Mouse (Mus musculus) limb, embryonic 12.5 days (tissue): ENCODE results near the gene Kxd1. TPM values are rescaled to one million over a fixed set of nuclear protein-coding genes. Genes with fewer than 3 reads are reported as not detected.

Experiments
- ATAC-seq: fragments of 200-750 bp; cut with Nextera tagmentation; 2 replicates; pipeline ENCODE4 v1.8.0; 2017; ENCODE audit warnings: low read depth, moderate TSS enrichment; ENCODE audit not compliant: insufficient number of reproducible peaks, insufficient read depth, low FRiP score, low TSS enrichment
- H3K27ac ChIP-seq: fragments of 300-500 bp; sonication (generic); 2 replicates; pipeline ENCODE4 v1.5.1; 2016; ENCODE audit warnings: mild to moderate bottlenecking, moderate library complexity
- H3K27me3 ChIP-seq: fragments of 300-500 bp; sonication (generic); 2 replicates; pipeline ENCODE4 v1.6.1; 2016; ENCODE audit warnings: mild to moderate bottlenecking, moderate library complexity
- H3K36me3 ChIP-seq: fragments of 300-500 bp; sonication (generic); 2 replicates; pipeline ENCODE4 v1.6.1; 2016; ENCODE audit warnings: mild to moderate bottlenecking, moderate library complexity
- H3K4me1 ChIP-seq: fragments of 300-500 bp; sonication (generic); replicated peaks from 2 replicates; pipeline ENCODE4 v1.6.1; 2016
- H3K4me2 ChIP-seq: fragments of 300-500 bp; sonication (generic); 2 replicates; pipeline ENCODE4 v1.6.1; 2016; ENCODE audit warnings: mild to moderate bottlenecking, moderate library complexity
- H3K4me3 ChIP-seq: fragments of 300-500 bp; sonication (generic); replicated peaks from 2 replicates; pipeline ENCODE4 v1.5.1; 2016; ENCODE audit warnings: mild to moderate bottlenecking
- H3K9ac ChIP-seq: fragments of 300-500 bp; sonication (generic); replicated peaks from 2 replicates; pipeline ENCODE4 v1.6.1; 2016; ENCODE audit warnings: mild to moderate bottlenecking, moderate library complexity
- H3K9me3 ChIP-seq: fragments of 300-500 bp; sonication (generic); 2 replicates; pipeline ENCODE4 v1.6.1; 2016; ENCODE audit warnings: mild to moderate bottlenecking, moderate library complexity
- WGBS: fragments of 180-500 bp; shearing (Covaris S2); methylation state at CpG from one replicate; pipeline ENCODE4 v1.1.7; 2016; 5-methylcytosine and 5-hydroxymethylcytosine counted together
- polyA plus RNA-seq: library from polyadenylated mRNA; unstranded; fragments of >200 nt; fragmentation: Nextera tagmentation; extraction: Ambion mirVana; gene quantifications from 2 replicates; pipeline ENCODE4 v1.2.1, GENCODE M21; 2016

Kxd1 gene
- polyA plus RNA-seq, 1 experiment from 2014 or later: 50.7 TPM

- 100% methylated on average over 2 of the region's 2 CpGs for WGBS
- Histone ChIP-seq H3K4me1 (peaks cover 20% of the 10 kb centered on the region), H3K4me2 (no peak overlapping the region), H3K27ac (no peak overlapping the region), H3K9ac (no peak overlapping the region), H3K9me3 (no peaks in the 10 kb centered on the region), H3K27me3 (no peaks in the 10 kb centered on the region), H3K4me3 (no peak overlapping the region), H3K36me3 (peaks cover 60% of the 10 kb centered on the region)
- ATAC-seq: no peak
Measured at GRCm38 (mm10) chr8:70530314-70530713, 2.6 kb upstream of the Kxd1 start.

DNA sequence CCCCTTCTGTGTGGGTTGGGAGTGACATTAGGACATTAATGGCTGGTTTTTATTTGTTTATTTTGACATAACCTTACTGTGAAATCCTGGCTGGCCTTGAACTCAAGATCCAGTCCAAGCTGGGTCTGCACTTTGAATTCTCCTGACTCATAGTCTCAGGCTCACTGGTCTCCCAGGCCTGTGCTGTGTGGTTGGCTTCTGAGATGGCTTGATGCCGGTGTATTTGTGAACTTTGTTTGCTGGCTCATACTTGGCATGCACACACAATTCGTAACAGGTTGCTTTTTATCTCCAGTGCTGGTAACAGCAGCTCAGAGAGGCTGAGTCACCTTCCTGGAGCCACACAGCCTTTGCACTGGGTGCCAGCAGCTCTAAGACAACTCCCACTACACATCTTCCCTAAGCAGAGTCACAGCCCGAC lies 2.0 kb upstream of the Kxd1 start:
- 93% methylated on average over 3 of the region's 3 CpGs for WGBS
- Histone ChIP-seq H3K36me3 (peaks cover 54% of the 10 kb centered on the region), H3K4me3 (no peak overlapping the region), H3K27ac (no peak overlapping the region), H3K9me3 (no peaks in the 10 kb centered on the region), H3K4me1 (peaks cover 20% of the 10 kb centered on the region), H3K4me2 (no peak overlapping the region), H3K27me3 (no peaks in the 10 kb centered on the region), H3K9ac (no peak overlapping the region)
- no peak for ATAC-seq

DNA sequence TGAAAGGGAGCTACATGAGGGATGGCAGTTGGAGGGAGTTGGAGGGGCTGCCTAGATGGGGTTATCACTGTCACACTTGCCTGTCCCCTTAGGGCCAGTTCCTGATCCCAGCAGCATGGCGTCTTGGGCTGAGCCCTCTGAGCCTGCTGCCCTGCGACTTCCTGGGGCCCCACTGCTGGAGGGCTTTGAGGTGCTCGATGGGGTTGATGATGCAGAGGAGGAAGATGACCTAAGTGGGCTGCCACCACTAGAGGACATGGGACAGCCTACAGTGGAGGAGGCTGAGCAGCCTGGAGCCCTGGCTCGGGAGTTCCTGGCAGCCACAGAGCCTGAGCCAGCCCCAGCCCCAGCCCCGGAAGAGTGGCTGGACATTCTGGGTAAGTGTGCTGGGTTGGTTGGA lies 1.5 kb upstream of the Kxd1 start:
- peak overlapping the region; percentile 13; the same call in 1 of the 2 replicates for H3K4me2 ChIP-seq
- no peak overlapping the region for H3K9ac ChIP-seq
- peaks cover 50% of the 10 kb centered on the region for H3K36me3 ChIP-seq
- no peaks in the 10 kb centered on the region for H3K9me3 ChIP-seq
- peaks cover 20% of the 10 kb centered on the region for H3K4me1 ChIP-seq
- no peaks in the 10 kb centered on the region for H3K27me3 ChIP-seq
- ATAC-seq: no peak
- no peak overlapping the region for H3K4me3 ChIP-seq
- 78% methylated on average over 5 of the region's 5 CpGs for WGBS
- no peak overlapping the region for H3K27ac ChIP-seq

GRCm38 (mm10) chr8:70528182-70528797 lies 534 bp upstream of the Kxd1 start:
- Histone ChIP-seq H3K27me3 (no peaks in the 10 kb centered on the region), H3K27ac (peak overlapping the region; percentile 88; the same call in 1 of the 2 replicates), H3K9me3 (no peaks in the 10 kb centered on the region), H3K9ac (peak overlapping the region; percentile 97), H3K4me3 (peak overlapping the region; percentile 78), H3K4me1 (peaks cover 20% of the 10 kb centered on the region), H3K36me3 (peaks cover 40% of the 10 kb centered on the region), H3K4me2 (peak overlapping the region; percentile 79)
- 31% methylated on average over 13 of the region's 13 CpGs for WGBS
- no peak for ATAC-seq

DNA sequence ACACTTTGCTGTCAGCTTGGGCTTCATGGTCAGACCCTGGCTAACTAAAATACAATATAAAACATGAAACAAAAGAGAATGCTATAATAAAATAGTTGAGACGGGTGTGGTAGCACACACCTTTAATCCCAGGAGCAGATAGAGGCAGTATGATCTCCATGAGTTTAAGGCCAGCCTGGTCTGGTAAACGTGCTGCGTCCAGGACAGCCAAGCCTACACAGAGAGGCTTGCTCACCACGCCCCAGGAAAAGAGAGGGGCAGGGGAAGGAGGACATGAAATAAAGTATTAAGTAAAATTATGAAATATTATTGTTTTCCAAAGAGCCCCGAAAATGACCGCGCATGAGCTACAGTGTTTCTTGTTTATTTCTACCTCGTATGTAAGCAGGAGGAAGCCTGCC lies 645 bp downstream of the Kxd1 start:
- WGBS: 1% methylated on average over 8 of the region's 8 CpGs
- H3K4me1 ChIP-seq: peaks cover 25% of the 10 kb centered on the region
- peak overlapping the region; percentile 88; the same call in 1 of the 2 replicates for H3K27ac ChIP-seq
- no peak for ATAC-seq
- peak overlapping the region; percentile 79 for H3K4me2 ChIP-seq
- H3K9me3 ChIP-seq: no peaks in the 10 kb centered on the region
- peaks cover 28% of the 10 kb centered on the region for H3K36me3 ChIP-seq
- H3K27me3 ChIP-seq: no peaks in the 10 kb centered on the region
- H3K4me3 ChIP-seq: peak overlapping the region; percentile 78
- H3K9ac ChIP-seq: peak overlapping the region; percentile 97

- Histone ChIP-seq H3K4me3 (peak overlapping the region; percentile 75), H3K9ac (peak overlapping the region; percentile 78), H3K9me3 (no peaks in the 10 kb centered on the region), H3K36me3 (peaks cover 13% of the 10 kb centered on the region), H3K4me2 (peak overlapping the region; percentile 81), H3K4me1 (peaks cover 16% of the 10 kb centered on the region), H3K27me3 (no peaks in the 10 kb centered on the region), H3K27ac (peak overlapping the region; percentile 85)
- peak; percentile 77 for ATAC-seq
- under 1% methylated on average over 49 of the region's 51 CpGs for WGBS
Measured at GRCm38 (mm10) chr8:70522592-70523403, 5.0 kb downstream of the Kxd1 start.

DNA sequence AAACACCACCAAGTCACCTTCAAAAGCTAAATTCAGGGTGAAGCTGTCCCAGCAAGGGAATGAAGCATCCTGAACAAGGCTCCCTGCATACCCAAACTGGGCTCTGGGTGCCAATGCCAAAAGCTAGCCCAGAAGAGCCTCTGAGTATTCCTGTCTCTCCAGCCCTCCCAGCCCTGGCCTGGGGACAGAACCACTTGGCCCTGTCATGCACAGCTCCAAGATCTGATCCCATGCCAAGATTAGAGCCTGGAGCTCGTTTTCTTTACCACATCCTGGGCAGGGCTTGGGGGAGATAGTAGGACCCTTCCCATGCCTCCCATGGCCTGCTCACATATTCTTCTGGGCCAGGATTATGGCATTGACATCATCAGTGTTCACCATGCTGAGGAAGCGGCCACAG lies 8.2 kb downstream of the Kxd1 start:
- WGBS: 71% methylated on average over 2 of the region's 2 CpGs
- Histone ChIP-seq H3K27me3 (no peaks in the 10 kb centered on the region), H3K4me2 (no peak overlapping the region), H3K9ac (no peak overlapping the region), H3K4me3 (no peak overlapping the region), H3K9me3 (no peaks in the 10 kb centered on the region), H3K27ac (no peak overlapping the region), H3K4me1 (peaks cover 8% of the 10 kb centered on the region), H3K36me3 (peaks cover 31% of the 10 kb centered on the region)
- ATAC-seq: no peak

DNA sequence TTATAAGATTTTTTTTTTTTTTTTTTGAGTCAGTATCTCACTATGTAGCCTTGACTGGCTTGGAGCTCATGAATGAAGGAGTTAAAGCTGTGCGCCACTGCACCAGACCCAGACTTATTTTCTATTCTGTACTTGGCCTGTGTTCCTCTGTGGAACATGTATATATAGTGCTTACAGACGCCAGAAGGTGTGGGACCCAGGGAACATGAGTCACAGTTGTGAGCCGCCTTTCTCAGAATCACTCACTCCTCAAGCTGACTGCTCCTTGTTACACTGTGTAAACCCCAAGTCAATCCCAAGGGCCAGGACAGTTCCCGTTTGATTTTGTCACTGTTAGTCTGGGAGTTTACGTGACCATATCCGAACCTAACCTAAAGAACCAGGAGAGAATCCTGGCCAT lies 8.7 kb downstream of the Kxd1 start:
- Histone ChIP-seq H3K36me3 (peaks cover 35% of the 10 kb centered on the region), H3K4me3 (no peak overlapping the region), H3K9me3 (no peaks in the 10 kb centered on the region), H3K4me1 (peaks cover 8% of the 10 kb centered on the region), H3K27ac (no peak overlapping the region), H3K27me3 (no peaks in the 10 kb centered on the region), H3K9ac (no peak overlapping the region), H3K4me2 (no peak overlapping the region)
- 91% methylated on average over 6 of the region's 6 CpGs for WGBS
- no peak for ATAC-seq

- no peak overlapping the region for H3K4me3 ChIP-seq
- H3K9ac ChIP-seq: no peak overlapping the region
- H3K36me3 ChIP-seq: peaks cover 44% of the 10 kb centered on the region
- H3K4me2 ChIP-seq: no peak overlapping the region
- no peak overlapping the region for H3K27ac ChIP-seq
- H3K4me1 ChIP-seq: peaks cover 8% of the 10 kb centered on the region
- no peaks in the 10 kb centered on the region for H3K27me3 ChIP-seq
- 68% methylated on average over 10 of the region's 10 CpGs for WGBS
- no peak for ATAC-seq
- H3K9me3 ChIP-seq: no peaks in the 10 kb centered on the region
Measured at GRCm38 (mm10) chr8:70517940-70518643, 9.7 kb downstream of the Kxd1 start.

DNA sequence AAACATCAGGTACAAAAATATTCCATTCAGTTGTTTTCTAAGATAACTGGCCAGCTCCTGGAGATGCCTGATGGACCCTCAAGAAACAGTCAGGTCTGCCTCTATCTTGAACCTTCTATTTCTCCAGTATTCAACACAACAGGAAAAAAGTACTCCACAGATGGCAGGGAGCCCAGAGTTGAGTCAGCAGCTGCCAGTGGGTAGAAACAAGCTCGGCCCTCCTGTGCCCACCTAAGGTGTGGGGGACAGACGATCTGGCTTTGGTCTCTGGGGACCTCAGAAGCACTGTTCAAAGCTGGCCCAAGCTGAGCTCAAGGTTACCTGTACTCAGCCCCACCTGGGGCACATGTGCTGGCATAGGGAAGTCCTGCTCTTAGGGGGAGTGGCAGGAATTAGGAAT lies 14.3 kb downstream of the Kxd1 start:
- Histone ChIP-seq H3K4me2 (no peak overlapping the region), H3K4me3 (no peak overlapping the region), H3K36me3 (peaks cover 53% of the 10 kb centered on the region), H3K27ac (no peak overlapping the region), H3K9ac (no peak overlapping the region), H3K4me1 (peaks cover 10% of the 10 kb centered on the region), H3K27me3 (no peaks in the 10 kb centered on the region), H3K9me3 (no peaks in the 10 kb centered on the region)
- 84% methylated on average over 2 of the region's 2 CpGs for WGBS
- no peak for ATAC-seq

DNA sequence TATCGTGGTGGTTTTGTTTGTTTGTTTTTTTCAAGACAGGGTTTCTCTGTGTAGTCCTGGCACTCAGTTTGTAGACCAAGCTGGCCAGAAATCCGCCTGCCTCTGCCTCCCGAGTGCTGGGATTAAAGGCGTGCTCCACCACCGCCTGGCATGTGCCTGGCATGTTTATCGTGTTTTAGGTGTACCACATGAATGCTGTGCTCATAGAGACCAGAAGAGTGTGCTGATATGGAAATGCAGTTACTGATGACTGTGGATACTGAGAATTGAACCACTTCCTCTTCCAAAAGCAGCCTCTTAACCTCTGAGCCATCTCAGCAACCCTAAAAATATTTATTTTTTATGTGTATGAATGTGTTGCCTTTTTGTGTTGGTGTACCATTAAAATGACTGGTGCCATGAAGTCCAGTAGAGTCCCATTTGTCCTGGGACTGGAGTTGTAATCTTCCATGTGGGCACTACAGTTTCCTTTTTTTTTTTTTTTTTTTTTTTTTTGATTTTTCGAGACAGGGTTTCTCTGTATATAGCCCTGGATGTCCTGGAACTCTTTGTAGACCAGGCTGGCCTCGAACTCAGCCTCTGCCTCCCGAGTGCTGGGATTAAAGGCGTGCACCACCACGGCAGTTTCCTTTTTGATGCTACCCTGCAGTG lies 15.4 kb downstream of the Kxd1 start:
- no peak overlapping the region for H3K9ac ChIP-seq
- H3K9me3 ChIP-seq: no peaks in the 10 kb centered on the region
- H3K4me2 ChIP-seq: no peak overlapping the region
- no peak overlapping the region for H3K27ac ChIP-seq
- ATAC-seq: no peak
- H3K27me3 ChIP-seq: no peaks in the 10 kb centered on the region
- peaks cover 60% of the 10 kb centered on the region for H3K36me3 ChIP-seq
- H3K4me1 ChIP-seq: peaks cover 12% of the 10 kb centered on the region
- no peak overlapping the region for H3K4me3 ChIP-seq
- 95% methylated on average over 11 of the region's 11 CpGs for WGBS
